Mouse (Mus musculus): ENCODE measurements around the gene Olfr313. TPM values are rescaled to one million over a fixed set of nuclear protein-coding genes. Genes with fewer than 3 reads are reported as not detected.
"Not testable (repeated sequence)": the region's sequence is repeated elsewhere in the genome, so short reads cannot be mapped to it uniquely, and the experiment has no call there.

Gene Olfr313
- polyA plus RNA-seq, 1 experiment, result not detected

DNA sequence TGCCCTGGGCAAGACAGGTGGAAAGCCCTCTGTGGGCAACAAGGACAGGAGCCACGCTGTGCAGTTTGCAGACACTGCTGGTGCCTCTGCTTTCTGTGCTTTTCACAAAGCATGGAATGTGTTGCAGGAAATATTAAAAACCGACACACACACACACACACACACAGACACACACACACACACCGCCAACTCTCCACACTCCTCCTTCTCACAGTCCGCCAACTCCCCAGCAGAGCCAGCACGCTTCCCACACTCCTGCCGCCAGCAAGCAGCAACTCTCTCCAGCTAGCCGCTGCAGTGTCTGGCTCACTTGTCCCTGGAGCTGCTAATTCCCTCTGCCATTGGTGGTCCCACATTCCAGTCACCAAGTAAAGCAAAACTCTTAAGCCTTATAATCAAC, 17.9 kb upstream of the Olfr313 start:
- TF ChIP-seq POLR2A (IDR thresholded peaks at IDR 0.05; ENCODE audit: borderline replicate concordance, extremely low read depth, low read depth, low read length), result no peak
- no peak for TF ChIP-seq CTCF (IDR thresholded peaks at IDR 0.05; ENCODE audit: insufficient read depth, low read length)
- H3K4me1 ChIP-seq (ENCODE audit: control insufficient read depth, insufficient read depth, low read length), result no peaks in the 10 kb centered on the region
- no peak for DNase-seq
- WGBS, result 57% methylated on average over 7 of the region's 7 CpGs
- H3K4me3 ChIP-seq (replicated peaks; ENCODE audit: extremely low read depth, low read depth, low read length), result no peak overlapping the region

GRCm38 (mm10) chr11:58799747-58800146, 15.1 kb upstream of the Olfr313 start:
- Histone ChIP-seq H3K4me1 (ENCODE audit: control insufficient read depth, insufficient read depth, low read length) (no peaks in the 10 kb centered on the region), H3K4me3 (replicated peaks; ENCODE audit: extremely low read depth, low read depth, low read length) (no peak overlapping the region)
- TF ChIP-seq CTCF (IDR thresholded peaks at IDR 0.05; ENCODE audit: insufficient read depth, low read length), result no peak
- TF ChIP-seq POLR2A (IDR thresholded peaks at IDR 0.05; ENCODE audit: borderline replicate concordance, extremely low read depth, low read depth, low read length), result no peak
- WGBS, result 70% methylated on average over 5 of the region's 5 CpGs
- no peak for DNase-seq

GRCm38 (mm10) chr11:58801558-58802228, 13.1 kb upstream of the Olfr313 start, which contains the start of gene Fam183b:
Fam183b (minus strand) TSS chr11:58801960.
- Histone ChIP-seq H3K4me3 (replicated peaks; ENCODE audit: extremely low read depth, low read depth, low read length) (no peak within 1 kb of the TSS), H3K4me1 (ENCODE audit: control insufficient read depth, insufficient read depth, low read length) (no peaks in the 10 kb centered on the region)
- WGBS, result 22% methylated on average over 14 of the region's 14 CpGs
- DNase-seq, result no peak
- TF ChIP-seq POLR2A (IDR thresholded peaks at IDR 0.05; ENCODE audit: borderline replicate concordance, extremely low read depth, low read depth, low read length) (no peak), CTCF (IDR thresholded peaks at IDR 0.05; ENCODE audit: insufficient read depth, low read length) (no peak)

DNA sequence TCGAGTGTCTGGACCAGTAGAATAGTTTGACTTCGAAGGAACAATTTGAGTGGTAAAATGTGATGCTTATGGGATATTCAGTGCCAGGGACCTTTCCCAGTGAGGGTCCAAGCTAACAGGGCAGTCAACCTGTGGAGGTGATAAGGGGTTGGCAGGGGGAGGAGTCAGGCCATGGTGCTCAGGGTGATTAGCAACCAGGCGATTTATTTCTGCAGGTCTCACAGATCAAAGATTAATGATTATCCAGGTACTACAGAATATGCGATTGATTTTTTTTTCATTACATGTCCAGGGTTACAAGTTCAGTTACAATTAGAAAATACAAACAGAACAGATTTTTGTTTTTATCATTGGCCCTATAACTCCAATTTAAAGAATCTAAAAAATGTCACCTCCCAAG, 10.9 kb upstream of the Olfr313 start:
- TF ChIP-seq CTCF (IDR thresholded peaks at IDR 0.05; ENCODE audit: insufficient read depth, low read length), result no peak
- no peak for TF ChIP-seq POLR2A (IDR thresholded peaks at IDR 0.05; ENCODE audit: borderline replicate concordance, extremely low read depth, low read depth, low read length)
- no peak overlapping the region for H3K4me3 ChIP-seq (replicated peaks; ENCODE audit: extremely low read depth, low read depth, low read length)
- WGBS, result 48% methylated on average over 4 of the region's 4 CpGs
- no peaks in the 10 kb centered on the region for H3K4me1 ChIP-seq (ENCODE audit: control insufficient read depth, insufficient read depth, low read length)
- no peak for DNase-seq

DNA sequence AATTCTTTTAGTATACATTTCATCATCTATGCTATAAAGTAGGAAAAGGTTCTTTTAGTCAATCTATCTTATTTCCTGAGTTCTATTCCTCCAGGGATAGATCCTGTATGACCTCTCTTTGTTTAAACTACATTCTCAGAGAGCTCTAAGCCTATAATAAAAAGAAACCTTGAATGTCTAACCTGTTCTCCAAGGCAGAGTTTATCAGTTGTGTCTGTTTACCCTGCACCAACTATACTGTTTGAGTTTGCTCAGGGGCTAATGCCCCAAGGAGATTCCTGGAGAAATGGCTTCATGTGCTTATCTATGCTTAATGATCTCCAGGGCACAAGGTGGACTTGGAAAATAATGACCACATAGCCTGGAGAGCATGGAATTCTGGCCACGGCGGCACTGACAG, 10.4 kb upstream of the Olfr313 start:
- Histone ChIP-seq H3K4me3 (replicated peaks; ENCODE audit: extremely low read depth, low read depth, low read length) (no peak overlapping the region), H3K4me1 (ENCODE audit: control insufficient read depth, insufficient read depth, low read length) (no peaks in the 10 kb centered on the region)
- TF ChIP-seq POLR2A (IDR thresholded peaks at IDR 0.05; ENCODE audit: borderline replicate concordance, extremely low read depth, low read depth, low read length) (no peak), CTCF (IDR thresholded peaks at IDR 0.05; ENCODE audit: insufficient read depth, low read length) (no peak)
- no peak for DNase-seq
- 26% methylated on average over 2 of the region's 2 CpGs for WGBS

DNA sequence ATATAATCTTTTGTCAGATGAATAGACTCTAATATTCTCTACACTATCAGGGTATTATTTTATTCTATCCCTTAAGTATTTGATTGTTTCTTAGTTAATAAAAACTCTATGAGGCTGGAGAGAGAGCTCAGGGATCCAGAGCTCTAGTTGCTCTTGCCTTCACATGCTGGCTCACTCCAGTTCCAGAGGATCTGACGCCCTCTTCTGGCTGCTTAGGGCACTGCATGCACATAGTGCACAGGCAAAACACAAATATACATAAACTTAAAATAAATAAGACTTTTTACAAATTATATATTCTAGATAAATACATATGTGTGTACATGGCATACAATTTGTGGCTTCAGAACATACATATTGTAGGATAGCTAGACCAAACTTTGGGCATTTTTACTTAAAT, 2.8 kb upstream of the Olfr313 start:
- 0% methylated on average over 1 of the region's 1 CpGs for WGBS
- no peak for TF ChIP-seq CTCF (IDR thresholded peaks at IDR 0.05; ENCODE audit: insufficient read depth, low read length)
- TF ChIP-seq POLR2A (IDR thresholded peaks at IDR 0.05; ENCODE audit: borderline replicate concordance, extremely low read depth, low read depth, low read length), result no peak
- DNase-seq, result no peak
- H3K4me1 ChIP-seq (ENCODE audit: control insufficient read depth, insufficient read depth, low read length), result no peaks in the 10 kb centered on the region
- H3K4me3 ChIP-seq (replicated peaks; ENCODE audit: extremely low read depth, low read depth, low read length), result no peak overlapping the region

DNA sequence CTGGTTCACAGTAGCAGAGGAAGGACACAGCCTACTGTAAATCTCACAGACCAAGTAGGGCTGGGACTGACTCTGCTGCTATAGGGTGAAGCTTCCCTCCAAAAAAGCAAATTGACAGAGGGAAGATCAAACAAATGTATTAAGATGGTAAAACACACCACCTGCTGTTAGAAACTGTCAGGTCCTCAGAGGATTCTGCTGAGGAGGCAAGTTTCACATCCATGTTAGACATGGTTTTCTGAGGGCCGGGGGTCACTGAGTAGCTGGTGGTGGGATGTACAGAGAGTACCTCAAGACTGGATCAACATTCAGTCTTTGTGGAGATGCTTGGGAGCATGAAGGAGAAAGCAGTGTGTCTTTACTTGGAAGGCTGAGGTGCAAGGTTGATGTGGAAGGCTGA, 876 bp downstream of the Olfr313 start:
- WGBS, result 83% methylated on average over 1 of the region's 1 CpGs
- TF ChIP-seq CTCF (IDR thresholded peaks at IDR 0.05; ENCODE audit: insufficient read depth, low read length) (no peak), POLR2A (IDR thresholded peaks at IDR 0.05; ENCODE audit: borderline replicate concordance, extremely low read depth, low read depth, low read length) (no peak)
- Histone ChIP-seq H3K4me3 (replicated peaks; ENCODE audit: extremely low read depth, low read depth, low read length) (no peak overlapping the region), H3K4me1 (ENCODE audit: control insufficient read depth, insufficient read depth, low read length) (no peaks in the 10 kb centered on the region)
- no peak for DNase-seq

GRCm38 (mm10) chr11:58828937-58829336, 14.1 kb downstream of the Olfr313 start, which contains the start of gene Olfr312:
Olfr312 (plus strand) TSS chr11:58829237.
- H3K4me1 ChIP-seq (ENCODE audit: control insufficient read depth, insufficient read depth, low read length); DNase-seq; H3K4me3 ChIP-seq (replicated peaks; ENCODE audit: extremely low read depth, low read depth, low read length): not testable (repeated sequence)

DNA sequence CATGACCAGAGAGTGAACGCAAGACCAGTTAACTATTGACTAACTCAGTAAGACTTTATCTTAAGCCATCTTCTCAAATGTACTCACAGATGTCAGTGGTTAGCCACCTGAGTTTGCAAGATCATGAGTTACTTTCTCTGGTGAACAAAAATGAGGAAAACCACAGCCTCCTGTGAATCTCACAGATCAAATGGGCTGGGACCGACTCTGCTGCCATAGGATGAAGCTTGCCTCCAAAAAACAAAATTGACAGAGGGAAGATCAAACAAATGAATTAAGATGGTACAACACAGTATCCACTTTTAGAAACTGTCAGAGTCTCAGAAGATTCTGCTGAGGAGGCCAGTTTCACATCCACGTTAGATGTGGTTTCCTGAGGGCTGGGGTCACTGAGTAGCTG, 15.0 kb downstream of the Olfr313 start:
- Histone ChIP-seq H3K4me1 (ENCODE audit: control insufficient read depth, insufficient read depth, low read length) (no peaks in the 10 kb centered on the region), H3K4me3 (replicated peaks; ENCODE audit: extremely low read depth, low read depth, low read length) (no peak overlapping the region)
- TF ChIP-seq CTCF (IDR thresholded peaks at IDR 0.05; ENCODE audit: insufficient read depth, low read length), result no peak
- no peak for TF ChIP-seq POLR2A (IDR thresholded peaks at IDR 0.05; ENCODE audit: borderline replicate concordance, extremely low read depth, low read depth, low read length)
- no peak for DNase-seq
- WGBS, result 70% methylated on average over 3 of the region's 3 CpGs

DNA sequence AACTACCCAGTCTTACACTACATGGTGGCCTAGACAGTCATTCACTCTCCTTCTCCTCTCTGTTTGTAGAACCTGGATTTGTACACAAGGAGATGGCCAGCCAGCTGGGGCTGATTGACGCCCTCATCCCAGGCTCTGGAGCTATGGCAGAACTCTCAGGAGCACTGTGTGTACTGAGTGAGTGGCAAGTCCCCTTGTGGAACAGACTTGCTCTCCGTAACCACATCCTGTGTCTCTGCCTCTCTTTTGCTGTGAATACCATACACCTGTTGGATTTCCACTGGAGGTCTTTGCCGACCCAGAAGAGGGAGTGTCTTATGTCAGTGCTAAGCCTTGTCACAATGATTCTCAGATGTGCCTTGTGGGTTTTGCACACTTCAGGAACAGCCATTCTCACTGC, 17.7 kb downstream of the Olfr313 start:
- WGBS, result 51% methylated on average over 3 of the region's 3 CpGs
- not testable (repeated sequence) for H3K4me1 ChIP-seq (ENCODE audit: control insufficient read depth, insufficient read depth, low read length); H3K4me3 ChIP-seq (replicated peaks; ENCODE audit: extremely low read depth, low read depth, low read length); DNase-seq

GRCm38 (mm10) chr11:58838951-58839350, 24.2 kb downstream of the Olfr313 start, which contains the start of gene Olfr311:
Olfr311 (plus strand) TSS chr11:58839251.
- H3K4me3 ChIP-seq (replicated peaks; ENCODE audit: extremely low read depth, low read depth, low read length); H3K4me1 ChIP-seq (ENCODE audit: control insufficient read depth, insufficient read depth, low read length); DNase-seq: not testable (repeated sequence)

Measured in lung, adult 2 months (tissue).